Mouse (Mus musculus) layer of hippocampus, adult 2 months (tissue): Measurements from ENCODE around the gene Ttc34. TPM values are rescaled to one million over a fixed set of nuclear protein-coding genes. Genes with fewer than 3 reads are reported as not detected.
A peak's percentile ranks its signal among the peaks of the same experiment; 100 is the strongest.

Experiments used
- DNase-seq, 2 experiments: peaks; one replicate each; pipeline ENCODE4 v3.0.0; 2022; ENCODE audit warnings: low spot score in 2 of 2
- H3K27ac ChIP-seq: fragments of 200-600 bp; 2 replicates; pipeline ENCODE4 v1.8.1; 2022
- H3K4me3 ChIP-seq: fragments of 200-600 bp; 2 replicates; pipeline ENCODE4 v1.8.1; 2022; ENCODE audit warnings: mild to moderate bottlenecking
- CTCF ChIP-seq: fragments of 200-600 bp; conservative IDR thresholded peaks from 2 replicates; pipeline ENCODE4 v1.8.1; 2022; ENCODE audit warnings: antibody characterized with exemption, mild to moderate bottlenecking, moderate library complexity
- long read RNA-seq, 2 experiments: library from polyadenylated mRNA; stranded (forward); transcript quantifications; one replicate each; pipeline ENCODE4 v2.0.0; 2021; ENCODE audit warnings: borderline mapping rate in 2 of 2
- total RNA-seq, 2 experiments: library from RNA; stranded (reverse); gene quantifications; 2 replicates each; pipeline ENCODE4 v1.2.3; 2021

Gene Ttc34
- total RNA-seq, result 1 to 10 TPM; 4.0 to 4.1 TPM
- long read RNA-seq, experiment 1, partial matches to known transcripts, result 0 of 5 reads
- long read RNA-seq, experiment 1, other reads (novel, unspliced or antisense), result 4 of 5 reads
- long read RNA-seq, experiment 2, partial matches to known transcripts, result 0 of 3 reads
- long read RNA-seq, experiment 2, other reads (novel, unspliced or antisense), result 2 of 3 reads

- peak; percentile 34 to 78 for DNase-seq
- no peak within 1 kb of the TSS for H3K4me3 ChIP-seq
- TF ChIP-seq CTCF, result peak; percentile 98; the same call in 1 of the 2 replicates
- no peak within 1 kb of the TSS for H3K27ac ChIP-seq
These were observed at the start of gene Ttc34 for GRCm38 (mm10) chr4:154837170-154837569. Gene Ttc34 (plus strand): TSS chr4:154837459.

- Histone ChIP-seq H3K27ac (no peak overlapping the region), H3K4me3 (no peak overlapping the region)
- no peak for TF ChIP-seq CTCF
- no peak for DNase-seq
These were observed 49.1 kb upstream of the Ttc34 start for GRCm38 (mm10) chr4:154787960-154788702.

GRCm38 (mm10) chr4:154791894-154792293, 45.4 kb upstream of the Ttc34 start:
- no peak for DNase-seq
- TF ChIP-seq CTCF, result no peak
- Histone ChIP-seq H3K4me3 (no peak overlapping the region), H3K27ac (no peak overlapping the region)

GRCm38 (mm10) chr4:154793499-154793898, 43.8 kb upstream of the Ttc34 start:
- DNase-seq, result no peak
- TF ChIP-seq CTCF, result no peak
- Histone ChIP-seq H3K27ac (no peak overlapping the region), H3K4me3 (no peak overlapping the region)

- TF ChIP-seq CTCF, result peak; percentile 81
- Histone ChIP-seq H3K4me3 (no peak overlapping the region), H3K27ac (no peak overlapping the region)
- DNase-seq, result peak; percentile 7 to 57
These were observed 39.4 kb upstream of the Ttc34 start for GRCm38 (mm10) chr4:154797834-154798233.

- H3K4me3 ChIP-seq, result no peak overlapping the region
- TF ChIP-seq CTCF, result no peak
- DNase-seq, result no peak
- H3K27ac ChIP-seq, result no peak overlapping the region
These were observed 36.7 kb upstream of the Ttc34 start for GRCm38 (mm10) chr4:154800543-154800942.

- no peak overlapping the region for H3K4me3 ChIP-seq
- no peak for TF ChIP-seq CTCF
- H3K27ac ChIP-seq, result no peak overlapping the region
- DNase-seq, result no peak
These were observed 35.0 kb upstream of the Ttc34 start for GRCm38 (mm10) chr4:154802210-154802609.

GRCm38 (mm10) chr4:154825662-154826061, 11.6 kb upstream of the Ttc34 start:
- H3K27ac ChIP-seq, result no peak overlapping the region
- DNase-seq, result peak; percentile 35 to 61
- H3K4me3 ChIP-seq, result no peak overlapping the region
- peak; percentile 95 for TF ChIP-seq CTCF

GRCm38 (mm10) chr4:154826224-154826623, 11.0 kb upstream of the Ttc34 start:
- Histone ChIP-seq H3K4me3 (no peak overlapping the region), H3K27ac (0 out of 2 replicates have a peak overlapping the region, but pooled peaks have one; percentile 10)
- no peak for DNase-seq
- no peak for TF ChIP-seq CTCF

- peak; percentile 25 to 33 for DNase-seq
- no peak for TF ChIP-seq CTCF
- peak overlapping the region; percentile 46; the same call in 1 of the 2 replicates for H3K27ac ChIP-seq
- no peak overlapping the region for H3K4me3 ChIP-seq
These were observed 10.1 kb upstream of the Ttc34 start for GRCm38 (mm10) chr4:154827181-154827580.

- DNase-seq, result no peak
- peak overlapping the region; percentile 46; the same call in 1 of the 2 replicates for H3K27ac ChIP-seq
- no peak for TF ChIP-seq CTCF
- H3K4me3 ChIP-seq, result no peak overlapping the region
These were observed 9.2 kb upstream of the Ttc34 start for GRCm38 (mm10) chr4:154827861-154828610.

- Histone ChIP-seq H3K4me3 (no peak overlapping the region), H3K27ac (no peak overlapping the region)
- DNase-seq, result no peak
- TF ChIP-seq CTCF, result no peak
These were observed 5.2 kb upstream of the Ttc34 start for GRCm38 (mm10) chr4:154831915-154832573.
